Mouse (Mus musculus) lung, postnatal 25 days (tissue): ENCODE results near the gene Tshz2.
"Not testable (repeated sequence)": the region's sequence is repeated elsewhere in the genome, so short reads cannot be mapped to it uniquely, and the experiment has no call there.

ENCODE experiments used
- DNase-seq: peaks from one replicate; pipeline ENCODE4 v3.0.0; 2022; ENCODE audit warnings: low spot score

Gene Tshz2

DNA sequence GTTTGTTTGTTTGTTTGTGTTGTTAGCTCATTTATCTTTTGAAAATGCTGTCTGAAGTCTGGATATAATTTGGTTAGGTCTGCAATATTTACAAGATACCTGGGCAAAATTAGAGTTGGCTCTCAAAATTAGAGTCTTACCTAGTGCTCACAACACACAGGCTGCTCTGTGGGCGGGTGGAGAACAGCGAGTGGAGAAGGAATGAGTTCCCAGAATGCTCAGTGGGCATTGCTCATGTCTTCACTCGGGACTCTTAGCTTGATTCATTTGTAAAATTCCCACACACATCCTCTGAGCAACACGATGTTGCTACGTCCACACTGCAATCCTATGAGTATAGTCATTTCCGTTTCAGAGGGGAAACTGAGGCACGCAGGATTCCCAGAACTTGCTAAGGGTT lies 180.1 kb downstream of the Tshz2 start:
- DNase-seq, result no peak

DNA sequence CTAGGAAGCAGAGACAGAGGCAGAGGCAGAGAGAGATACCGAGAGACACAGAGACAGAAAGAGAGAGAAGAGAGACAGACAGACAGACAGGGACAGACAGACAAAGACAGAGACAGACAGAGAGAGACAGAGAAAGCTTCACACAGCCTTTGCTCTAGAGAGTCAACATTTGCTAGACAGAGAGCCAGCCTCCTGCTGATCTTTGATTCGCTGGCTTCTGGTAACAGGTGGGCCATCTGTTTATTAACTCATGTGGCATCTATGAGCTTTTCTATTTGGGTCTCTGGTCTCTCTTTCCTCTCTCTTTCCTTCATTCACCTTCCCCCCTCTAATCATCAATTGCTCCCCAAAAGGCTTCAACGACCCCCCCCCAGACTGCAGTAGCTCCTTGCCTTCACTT lies 181.5 kb downstream of the Tshz2 start:
- DNase-seq, result no peak

DNA sequence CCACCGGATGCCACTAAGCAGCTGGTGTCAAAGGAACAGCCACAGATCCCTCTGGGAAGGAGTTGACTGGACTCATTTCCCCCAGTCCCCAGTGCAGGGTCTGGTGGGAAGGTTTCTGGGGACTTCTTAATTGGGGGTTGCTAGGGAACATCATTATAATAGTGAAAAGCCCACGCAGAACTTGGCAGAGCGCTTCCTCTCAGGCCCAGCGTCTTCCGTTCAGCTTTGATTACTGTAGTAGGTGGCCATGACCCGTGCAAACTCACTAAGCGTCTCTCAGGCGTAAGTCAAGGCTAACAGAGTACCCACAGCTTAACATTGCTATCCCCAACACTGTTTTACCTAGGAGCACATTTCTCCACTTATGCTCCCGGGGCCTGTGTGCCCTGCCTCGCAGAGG lies 181.9 kb downstream of the Tshz2 start:
- DNase-seq, result no peak

DNA sequence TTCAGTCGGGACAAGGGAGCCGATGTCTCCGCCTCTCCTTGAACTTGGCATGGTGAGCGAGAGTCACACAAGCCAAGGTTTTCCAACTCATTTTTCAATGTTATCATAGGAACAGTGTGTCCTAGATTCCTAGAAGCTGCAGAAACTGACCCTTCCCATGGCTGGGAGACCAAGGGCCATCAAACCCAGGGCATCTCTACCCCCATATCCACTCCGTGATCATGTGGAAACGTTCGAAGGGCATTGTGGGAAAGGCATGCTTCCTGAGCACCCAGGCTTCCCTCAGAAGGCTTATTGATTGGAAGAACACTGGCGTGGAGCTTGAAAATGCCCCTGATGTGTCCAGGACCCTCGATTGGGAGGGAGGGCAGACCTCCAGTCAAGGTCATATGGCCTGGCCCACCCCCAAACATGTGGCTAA lies 188.2 kb downstream of the Tshz2 start:
- peak; percentile 14 for DNase-seq

DNA sequence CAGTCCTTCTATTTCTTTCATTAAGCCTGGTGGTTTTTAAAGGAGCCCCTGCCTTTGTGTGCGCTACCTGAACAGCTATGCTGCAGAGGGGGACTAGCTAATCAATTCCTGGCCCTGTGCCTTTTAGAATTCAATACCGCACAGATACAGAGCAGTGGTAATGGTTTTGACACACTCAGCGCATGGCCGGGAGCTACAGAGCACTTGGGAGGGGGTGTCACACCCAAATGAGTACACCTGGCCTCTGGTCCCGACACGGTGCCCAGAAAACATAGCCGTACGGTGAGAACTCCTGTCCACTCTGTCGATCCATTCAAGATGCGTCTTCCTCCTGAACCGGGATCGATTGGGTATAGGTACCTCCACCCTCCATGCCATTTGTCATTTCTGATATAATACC lies 193.1 kb downstream of the Tshz2 start:
- DNase-seq, result no peak

DNA sequence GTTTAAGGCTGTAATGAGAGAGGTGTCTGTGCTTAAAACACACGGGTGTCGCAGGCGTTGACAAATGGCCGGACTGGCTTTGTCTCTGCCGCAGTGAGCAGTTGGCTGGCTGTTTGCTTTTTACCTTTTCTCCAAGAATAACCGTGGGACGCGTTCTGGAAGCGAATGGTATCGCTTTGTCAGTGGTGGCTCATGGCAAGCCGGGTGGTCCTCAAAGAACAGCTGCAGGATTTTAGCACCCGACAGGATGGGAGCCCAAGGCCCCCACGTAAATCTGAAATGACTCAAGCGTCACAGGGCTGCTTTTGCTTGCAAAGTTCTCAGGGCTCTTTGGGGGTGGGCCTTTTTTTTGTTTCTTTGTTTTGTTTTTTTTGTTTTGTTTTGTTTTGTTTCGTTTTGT lies 193.5 kb downstream of the Tshz2 start:
- DNase-seq, result no peak

DNA sequence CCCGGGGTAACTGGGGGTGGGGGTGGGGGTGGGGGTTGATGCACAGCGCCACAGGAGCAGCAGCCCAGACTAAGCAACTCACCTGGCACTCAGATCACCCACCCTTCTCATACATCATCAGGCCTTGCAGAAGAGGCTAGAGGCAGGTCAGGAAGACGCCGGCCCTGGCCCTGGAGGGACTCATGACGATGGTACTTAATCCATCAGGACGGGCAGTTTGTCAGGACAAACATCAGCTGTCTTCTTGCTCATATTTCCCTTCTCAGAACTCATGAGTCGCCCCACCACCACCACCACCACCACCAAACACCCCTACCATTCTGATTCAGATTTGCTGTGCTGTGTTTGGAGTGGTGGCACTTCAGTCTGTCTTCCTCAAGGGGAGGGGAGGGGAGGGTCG lies 194.0 kb downstream of the Tshz2 start:
- no peak for DNase-seq

DNA sequence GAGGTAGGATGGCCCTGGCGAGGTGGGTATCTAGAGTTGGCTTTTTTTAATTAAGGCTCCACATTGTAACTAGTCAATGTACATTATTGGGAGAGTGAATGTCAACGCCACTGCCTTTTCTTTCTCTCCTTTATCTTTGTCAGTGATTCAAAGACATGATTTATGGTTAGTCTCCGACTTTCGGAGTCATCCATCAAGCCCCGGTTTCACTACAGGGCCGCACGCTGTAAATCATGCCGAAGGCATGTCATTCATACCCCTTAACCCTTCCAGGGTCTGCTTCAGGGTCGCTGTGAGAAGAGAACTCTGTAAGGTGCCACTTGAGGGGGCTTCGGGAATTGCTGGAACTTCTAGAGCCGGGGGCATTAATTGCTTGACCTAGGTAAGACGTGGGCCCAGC lies 199.4 kb downstream of the Tshz2 start:
- no peak for DNase-seq

DNA sequence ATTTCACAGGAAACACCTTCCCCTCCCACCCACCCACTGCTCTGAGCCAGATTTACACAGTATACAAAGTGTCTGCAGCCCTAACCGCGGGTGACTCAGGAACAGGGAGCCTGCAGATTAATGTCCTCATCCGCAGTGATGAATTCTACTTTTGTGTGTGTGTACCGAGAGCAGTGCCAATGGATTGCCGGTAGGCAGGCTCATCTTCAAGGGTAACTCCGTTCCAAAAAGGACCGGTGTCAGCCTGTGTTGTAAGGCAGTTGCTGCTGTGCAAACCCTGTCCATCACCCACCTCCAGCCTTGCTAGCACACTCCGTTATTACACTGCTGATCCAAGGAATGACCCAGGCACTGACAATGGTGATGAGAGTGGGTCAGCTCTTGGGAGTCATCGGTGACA lies 200.8 kb downstream of the Tshz2 start:
- DNase-seq, result no peak

DNA sequence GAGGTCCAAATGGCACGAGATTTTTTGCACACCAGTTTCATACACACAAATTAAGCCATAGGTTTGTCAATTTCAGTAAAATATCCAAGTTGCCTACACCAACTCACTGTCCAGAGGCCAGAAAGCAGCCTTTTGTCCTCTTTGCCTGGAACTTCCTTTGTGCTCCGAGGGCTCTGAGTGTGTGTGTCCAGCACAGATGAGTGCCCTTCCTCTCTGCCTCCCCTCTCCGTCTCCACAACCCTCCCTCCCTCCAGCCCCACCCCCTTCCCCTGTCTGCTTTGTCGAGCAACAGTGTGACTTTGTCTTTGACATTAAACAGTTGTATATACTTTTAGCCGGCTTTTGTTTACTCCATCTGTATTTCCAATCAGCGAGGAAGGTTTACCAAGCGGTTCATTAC lies 201.8 kb downstream of the Tshz2 start:
- no peak for DNase-seq

DNA sequence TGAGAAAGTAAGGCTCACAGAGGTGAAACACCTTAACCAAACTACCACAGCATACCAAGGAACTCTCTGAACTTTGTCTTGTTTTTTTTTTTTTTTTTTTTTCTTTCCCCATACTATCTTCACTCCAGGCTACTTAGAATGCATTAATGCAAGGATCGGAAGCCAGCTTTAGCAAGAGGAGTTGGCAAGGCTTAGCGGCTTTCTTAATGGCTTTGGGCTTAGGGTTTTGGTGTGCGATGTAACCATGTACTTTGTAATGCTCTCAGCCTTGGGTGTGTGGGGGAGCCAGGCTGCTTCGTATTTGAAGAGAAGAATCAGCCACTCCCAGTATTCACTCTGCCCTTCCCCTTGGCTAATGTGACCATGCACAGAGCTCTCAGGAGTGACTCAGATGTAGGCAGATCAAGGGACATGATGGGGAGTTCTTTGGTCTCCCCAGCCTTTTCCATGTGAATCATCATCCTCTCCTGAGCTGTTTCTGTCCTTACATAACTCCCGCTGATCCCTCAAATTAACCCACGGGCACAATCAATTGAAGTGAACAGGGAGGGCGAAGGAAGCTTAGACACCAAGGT lies 204.3 kb downstream of the Tshz2 start:
- no peak for DNase-seq

DNA sequence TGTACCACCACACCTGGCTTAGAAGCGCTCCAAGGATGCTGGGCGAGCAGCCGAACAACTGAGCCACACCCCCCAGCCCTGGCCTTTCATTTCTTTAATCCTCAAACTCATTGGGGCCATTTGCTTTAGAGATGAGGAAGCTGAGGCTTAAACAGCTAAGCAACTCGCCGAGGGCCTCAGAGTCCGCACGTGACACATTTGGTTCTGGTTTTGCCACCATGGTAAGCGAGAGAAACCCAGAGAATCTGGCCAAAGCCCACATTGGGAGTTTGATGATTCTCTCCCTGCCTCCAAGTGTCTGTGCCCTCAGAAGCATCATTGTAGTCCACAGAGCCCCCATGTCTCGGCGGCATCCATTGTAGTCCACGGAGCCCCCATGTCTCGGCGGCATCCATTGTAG lies 205.7 kb downstream of the Tshz2 start:
- DNase-seq, result no peak

DNA sequence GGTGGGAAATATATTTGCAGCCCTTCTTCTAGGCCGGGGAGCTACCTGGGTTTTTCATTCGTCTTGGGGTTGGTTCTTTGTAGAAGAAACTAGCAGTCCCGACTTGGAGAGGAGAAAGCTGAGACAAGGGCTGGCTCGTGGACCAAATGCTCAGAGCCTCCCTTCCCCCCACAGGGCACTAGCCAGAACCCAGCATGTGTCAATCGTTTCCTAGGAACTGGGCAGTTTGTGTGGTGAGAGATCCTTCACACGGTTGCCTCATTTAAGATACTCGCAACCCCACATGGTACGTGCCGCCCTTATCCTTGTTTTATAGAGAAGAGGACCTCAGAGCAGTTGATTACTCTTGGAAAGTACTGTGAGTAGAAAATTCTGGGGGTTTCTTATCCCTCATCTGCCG lies 208.6 kb downstream of the Tshz2 start:
- no peak for DNase-seq

DNA sequence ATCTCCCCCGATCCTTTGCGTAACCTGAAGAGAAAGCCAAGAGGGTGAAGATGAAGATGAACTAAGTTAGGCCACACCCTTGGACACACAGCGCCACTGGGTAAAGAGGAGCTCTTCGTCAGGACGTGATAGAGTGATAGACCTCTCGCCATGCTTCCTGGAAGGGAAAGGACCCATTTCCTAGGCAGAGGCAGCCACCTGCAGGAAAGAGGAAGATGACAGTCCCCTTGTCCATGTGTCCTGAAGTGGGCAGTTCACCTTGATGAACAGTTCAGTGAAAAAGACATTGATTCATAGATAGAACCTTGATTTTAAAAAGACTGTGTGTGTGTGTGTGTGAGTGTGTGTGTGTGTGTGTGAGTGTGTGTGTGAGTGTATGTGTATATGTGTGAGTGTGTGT lies 209.7 kb downstream of the Tshz2 start:
- no peak for DNase-seq

DNA sequence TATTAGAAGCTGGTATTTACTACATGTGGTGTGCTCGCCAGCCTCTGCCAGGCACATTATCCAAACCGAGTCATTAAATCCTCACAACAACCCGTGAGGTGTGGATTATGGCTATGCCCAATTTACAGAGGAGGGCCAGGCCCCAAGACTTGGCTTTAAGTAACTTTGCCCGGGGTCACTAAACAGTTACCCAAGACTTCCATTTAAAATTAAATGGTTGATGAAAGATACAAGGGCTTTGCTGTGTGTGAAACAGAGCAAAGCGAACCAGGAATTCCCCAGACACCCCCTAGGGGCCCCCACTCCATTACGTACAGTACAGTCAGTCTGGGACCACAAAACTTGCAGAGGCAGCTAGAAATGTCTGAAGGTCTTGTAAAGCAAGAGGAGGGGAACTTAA lies 210.7 kb downstream of the Tshz2 start:
- no peak for DNase-seq

DNA sequence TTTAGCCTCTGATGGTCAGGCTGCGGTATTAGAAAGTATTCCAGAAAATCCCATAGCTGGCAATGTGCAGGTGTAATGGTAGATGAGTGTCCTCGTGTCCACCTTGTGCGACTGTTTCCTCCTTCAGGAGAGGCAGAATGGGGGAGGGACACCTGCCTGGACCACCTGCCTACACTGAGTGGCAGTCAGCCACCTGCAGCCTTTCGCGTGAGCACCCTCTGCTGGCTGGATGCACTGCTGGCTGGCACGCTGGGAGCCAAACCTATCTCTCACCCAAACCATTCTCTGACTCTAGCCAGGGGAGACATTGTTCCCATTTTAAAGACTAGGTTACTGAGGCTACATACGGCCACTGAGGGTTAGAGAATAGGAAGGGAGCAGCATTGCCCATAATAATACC lies 216.3 kb downstream of the Tshz2 start:
- peak; percentile 8 for DNase-seq

DNA sequence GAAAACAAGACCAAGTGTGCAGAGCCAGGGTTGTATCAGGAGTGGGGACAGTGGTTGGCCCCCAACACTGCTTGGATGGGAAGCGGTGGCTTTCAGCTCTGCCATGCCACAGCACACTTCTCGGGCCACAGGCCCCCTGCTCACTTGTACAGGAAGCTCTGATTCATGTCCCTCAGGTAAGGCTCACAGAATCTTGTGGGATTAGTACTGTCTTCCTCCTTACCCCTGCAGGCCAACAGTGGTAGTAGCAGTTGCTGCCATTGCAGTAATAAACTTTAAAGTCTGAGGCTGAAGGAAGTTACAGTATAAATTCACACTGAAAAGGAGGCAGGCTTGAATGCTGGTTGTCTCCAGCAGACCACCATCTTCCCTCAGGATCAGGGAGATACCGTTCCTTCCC lies 216.7 kb downstream of the Tshz2 start:
- no peak for DNase-seq

DNA sequence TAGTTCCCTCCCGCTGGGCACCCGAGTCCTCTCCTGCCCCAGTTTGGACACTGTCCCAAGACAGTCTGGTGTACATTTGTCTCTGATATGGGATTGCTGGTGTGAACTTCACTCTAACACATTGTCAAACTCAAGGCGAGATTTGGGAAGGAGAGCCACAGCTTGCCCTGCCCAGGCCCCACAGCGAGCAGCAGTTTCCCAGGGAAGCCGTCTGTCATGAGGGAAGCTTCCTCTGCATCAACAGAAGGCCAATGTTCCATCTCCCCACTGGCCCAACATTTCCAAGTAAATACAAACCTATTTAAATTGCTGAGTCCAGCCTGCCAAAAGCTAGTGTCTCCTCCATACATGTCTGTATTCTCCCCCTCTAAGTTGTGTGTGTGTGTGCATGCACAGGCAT lies 218.8 kb downstream of the Tshz2 start:
- DNase-seq, result no peak

DNA sequence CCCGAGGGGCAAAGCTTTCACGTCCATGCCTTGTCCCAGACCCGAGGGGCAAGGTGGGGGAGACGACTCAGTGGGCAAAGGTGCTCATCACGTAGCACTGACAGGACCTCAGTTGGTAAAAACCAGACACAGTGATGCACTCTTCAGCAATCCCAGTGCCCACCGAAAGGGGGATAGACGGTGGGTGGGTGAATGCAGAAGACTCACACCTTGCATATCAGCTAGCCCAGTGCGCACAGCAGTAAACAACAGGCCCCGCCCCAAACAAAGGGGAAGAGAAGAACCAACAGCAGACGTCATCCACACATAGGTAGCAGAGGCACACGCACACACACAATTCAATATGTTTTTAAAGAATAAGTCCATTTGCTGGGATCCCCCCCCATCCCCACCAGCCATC lies 221.7 kb downstream of the Tshz2 start:
- DNase-seq, result no peak

DNA sequence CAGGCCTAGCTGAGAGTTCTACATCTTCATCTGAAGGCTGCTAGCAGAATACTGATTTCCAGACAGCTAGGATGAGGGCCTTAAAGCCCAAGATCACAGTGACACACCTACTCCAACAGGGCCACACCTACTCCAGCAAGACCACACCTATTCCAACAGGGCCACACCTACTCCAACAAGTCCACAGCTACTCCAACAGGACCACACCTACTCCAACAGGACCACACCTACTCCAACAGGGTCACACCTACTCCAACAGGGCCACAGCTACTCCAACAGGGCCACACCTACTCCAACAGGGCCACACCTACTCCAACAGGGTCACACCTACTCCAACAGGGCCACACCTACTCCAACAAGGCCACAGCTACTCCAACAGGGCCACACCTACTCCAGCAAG lies 224.2 kb downstream of the Tshz2 start:
- DNase-seq, result not testable (repeated sequence)

DNA sequence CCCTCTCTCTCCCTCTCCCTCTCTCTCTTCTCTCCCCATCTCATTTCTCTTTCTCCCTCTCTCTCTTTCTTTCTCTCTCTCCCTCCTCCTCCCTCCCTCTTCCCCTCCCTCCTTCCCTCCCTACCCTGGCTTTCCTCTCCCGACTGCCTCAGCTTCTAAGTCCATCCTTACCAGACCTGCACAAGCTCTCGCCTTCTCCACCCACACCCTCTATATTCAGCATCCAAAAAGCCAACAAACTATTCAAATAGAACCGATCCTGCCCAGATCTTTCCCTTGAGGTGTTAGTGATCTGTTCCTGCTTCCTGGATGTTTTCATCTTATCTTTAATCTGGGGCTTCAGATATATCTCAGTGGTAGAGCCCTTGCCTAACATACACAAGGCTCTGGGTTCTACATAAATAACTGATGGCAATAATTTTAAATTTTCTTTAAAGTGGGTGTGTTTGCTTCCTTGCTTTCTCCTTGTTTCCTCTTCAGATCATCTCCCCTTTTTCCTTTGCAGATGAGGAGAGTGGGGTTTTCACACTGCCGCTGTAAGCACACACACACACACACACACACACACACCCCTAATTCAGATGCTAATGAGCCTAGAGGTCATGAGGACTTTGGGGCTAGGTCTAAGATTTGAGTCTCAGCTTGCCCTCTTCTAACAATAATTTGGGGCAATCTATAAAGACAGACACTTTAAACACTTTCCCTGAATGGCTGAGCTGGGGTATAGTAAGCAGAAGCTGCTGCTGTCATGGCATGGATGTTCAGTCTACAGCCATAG lies 226.5 kb downstream of the Tshz2 start:
- DNase-seq, result no peak

DNA sequence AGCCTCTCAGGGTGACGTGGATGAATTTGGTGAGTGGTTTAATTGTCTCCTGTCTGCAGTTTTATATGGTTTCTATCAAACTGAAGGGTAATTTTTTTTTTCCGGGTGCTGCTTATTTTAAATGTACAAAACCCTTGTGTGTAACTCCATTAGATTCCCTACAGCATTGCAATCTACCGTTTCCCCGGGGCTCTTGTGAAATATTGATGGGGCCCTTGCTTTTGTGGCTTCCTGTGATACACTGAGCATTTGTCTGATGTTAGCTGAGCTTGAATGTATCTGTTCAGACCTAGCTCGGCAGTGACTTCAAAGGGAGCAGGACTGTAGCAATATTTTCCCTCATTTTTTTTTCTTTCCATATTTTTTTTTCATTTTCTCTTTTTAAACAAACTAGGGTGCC lies 228.1 kb downstream of the Tshz2 start:
- DNase-seq, result no peak

DNA sequence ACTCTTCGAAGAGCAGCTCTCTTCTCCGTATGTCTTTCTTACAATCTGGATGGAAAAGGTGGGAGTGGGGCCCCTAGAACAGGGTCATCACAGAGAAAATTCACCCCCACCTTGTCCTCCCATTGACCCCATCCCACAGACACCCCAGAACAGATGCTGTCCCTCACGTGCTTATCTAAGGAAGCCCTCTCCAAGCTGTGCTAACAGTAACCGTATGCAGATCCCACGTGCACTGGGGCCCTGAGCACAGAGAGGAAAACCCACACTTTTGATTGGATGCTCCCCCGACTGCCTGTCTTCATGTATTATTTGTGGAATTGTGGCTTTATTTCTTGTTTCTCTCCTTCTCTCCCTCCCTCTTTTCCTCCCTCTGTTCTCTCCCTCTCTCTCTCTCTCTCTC lies 229.9 kb downstream of the Tshz2 start:
- no peak for DNase-seq

DNA sequence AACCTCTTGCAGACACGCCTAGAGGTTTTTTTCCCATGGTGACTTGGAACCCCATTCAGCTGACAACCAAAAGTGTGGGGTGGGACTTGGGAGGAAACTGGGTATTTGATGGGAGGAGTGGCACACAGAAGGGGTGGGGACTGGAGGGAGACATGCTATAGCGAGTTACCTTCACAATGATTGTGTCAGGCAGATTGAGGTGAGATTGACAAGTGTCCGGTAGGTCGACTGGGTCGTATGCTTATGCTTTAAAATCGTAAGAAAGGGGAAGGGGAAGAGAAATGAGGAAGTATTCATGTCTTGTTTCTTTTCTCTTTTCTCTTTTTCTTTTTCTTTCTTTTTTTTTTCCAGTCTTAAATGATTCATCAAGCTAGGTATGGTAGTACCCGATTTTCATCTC lies 236.7 kb downstream of the Tshz2 start:
- DNase-seq, result no peak
